Mouse (Mus musculus): Measurements from ENCODE around the gene Irgm1.

- TF ChIP-seq POLR2A (IDR thresholded peaks at IDR 0.05; ENCODE audit: extremely low read depth, insufficient read depth, low read length) (no peak), CTCF (IDR thresholded peaks at IDR 0.05; ENCODE audit: extremely low read depth, insufficient read depth, low read length) (no peak)
Observed at GRCm38 (mm10) chr11:48852624-48853473, 18.6 kb downstream of the Irgm1 start.

Data from cortical plate, adult 2 months (tissue).